Mouse (Mus musculus): ENCODE measurements around the gene Cd300a. TPM values are rescaled to one million over a fixed set of nuclear protein-coding genes. Genes with fewer than 3 reads are reported as not detected.
A peak's percentile ranks its signal among the peaks of the same experiment; 100 is the strongest.
"Not testable (repeated sequence)": the region's sequence is repeated elsewhere in the genome, so short reads cannot be mapped to it uniquely, and the experiment has no call there.

Cd300a gene
- polyA plus RNA-seq, 1 experiment from 2014 or later, result 0.84 TPM

GRCm38 (mm10) chr11:114909538-114909937 is 19.7 kb downstream of the Cd300a start:
- 34% methylated on average over 3 of the region's 3 CpGs for WGBS (ENCODE audit: insufficient replicate concordance)
- H3K4me1 ChIP-seq (ENCODE audit: control insufficient read depth, insufficient read depth, low read length), result not testable (repeated sequence)

GRCm38 (mm10) chr11:114912847-114913246 is 23.0 kb downstream of the Cd300a start:
- Histone ChIP-seq H3K9ac (ENCODE audit: low read depth, low read length) (no peak overlapping the region), H3K36me3 (ENCODE audit: control insufficient read depth, insufficient read depth, low read length) (no peaks in the 10 kb centered on the region), H3K27ac (ENCODE audit: low read depth, low read length) (no peak overlapping the region), H3K27me3 (ENCODE audit: control insufficient read depth, insufficient read depth, low read length) (no peaks in the 10 kb centered on the region), H3K9me3 (replicated peaks; ENCODE audit: control insufficient read depth, low read length) (no peaks in the 10 kb centered on the region), H3K4me2 (no peak overlapping the region), H3K4me3 (ENCODE audit: low read depth, low read length) (no peak overlapping the region), H3K4me1 (ENCODE audit: control insufficient read depth, insufficient read depth, low read length) (peaks cover 6% of the 10 kb centered on the region; the same call in 1 of the 2 replicates)
- WGBS (ENCODE audit: insufficient replicate concordance), result 9% methylated on average over 9 of the region's 9 CpGs
- no peak for ATAC-seq (replicated peaks; ENCODE audit: insufficient number of reproducible peaks, low FRiP score, low TSS enrichment)

More at GRCm38 (mm10) chr11:114909538-114909937, 19.7 kb downstream of the Cd300a start:
- H3K36me3 ChIP-seq (ENCODE audit: control insufficient read depth, insufficient read depth, low read length); H3K4me3 ChIP-seq (ENCODE audit: low read depth, low read length); H3K27ac ChIP-seq (ENCODE audit: low read depth, low read length); ATAC-seq (replicated peaks; ENCODE audit: insufficient number of reproducible peaks, low FRiP score, low TSS enrichment); H3K27me3 ChIP-seq (ENCODE audit: control insufficient read depth, insufficient read depth, low read length); H3K9me3 ChIP-seq (replicated peaks; ENCODE audit: control insufficient read depth, low read length); H3K4me2 ChIP-seq; H3K9ac ChIP-seq (ENCODE audit: low read depth, low read length): not testable (repeated sequence)

GRCm38 (mm10) chr11:114914978-114915377 is 25.1 kb downstream of the Cd300a start:
- H3K9me3 ChIP-seq (replicated peaks; ENCODE audit: control insufficient read depth, low read length), result no peaks in the 10 kb centered on the region
- peak overlapping the region; percentile 11; the same call in 1 of the 2 replicates for H3K4me2 ChIP-seq
- no peaks in the 10 kb centered on the region for H3K36me3 ChIP-seq (ENCODE audit: control insufficient read depth, insufficient read depth, low read length)
- ATAC-seq (replicated peaks; ENCODE audit: insufficient number of reproducible peaks, low FRiP score, low TSS enrichment), result no peak
- H3K27me3 ChIP-seq (ENCODE audit: control insufficient read depth, insufficient read depth, low read length), result no peaks in the 10 kb centered on the region
- H3K4me3 ChIP-seq (ENCODE audit: low read depth, low read length), result no peak overlapping the region
- no peak overlapping the region for H3K9ac ChIP-seq (ENCODE audit: low read depth, low read length)
- peaks cover 6% of the 10 kb centered on the region; the same call in 1 of the 2 replicates for H3K4me1 ChIP-seq (ENCODE audit: control insufficient read depth, insufficient read depth, low read length)
- H3K27ac ChIP-seq (ENCODE audit: low read depth, low read length), result no peak overlapping the region
- WGBS (ENCODE audit: insufficient replicate concordance), result 29% methylated on average over 7 of the region's 7 CpGs

GRCm38 (mm10) chr11:114917120-114917519 is 27.3 kb downstream of the Cd300a start:
- H3K36me3 ChIP-seq (ENCODE audit: control insufficient read depth, insufficient read depth, low read length), result no peaks in the 10 kb centered on the region
- H3K27me3 ChIP-seq (ENCODE audit: control insufficient read depth, insufficient read depth, low read length), result no peaks in the 10 kb centered on the region
- ATAC-seq (replicated peaks; ENCODE audit: insufficient number of reproducible peaks, low FRiP score, low TSS enrichment), result no peak
- H3K27ac ChIP-seq (ENCODE audit: low read depth, low read length), result no peak overlapping the region
- WGBS (ENCODE audit: insufficient replicate concordance), result 64% methylated on average over 6 of the region's 6 CpGs
- H3K9me3 ChIP-seq (replicated peaks; ENCODE audit: control insufficient read depth, low read length), result no peaks in the 10 kb centered on the region
- H3K9ac ChIP-seq (ENCODE audit: low read depth, low read length), result no peak overlapping the region
- no peak overlapping the region for H3K4me3 ChIP-seq (ENCODE audit: low read depth, low read length)
- H3K4me1 ChIP-seq (ENCODE audit: control insufficient read depth, insufficient read depth, low read length), result peaks cover 6% of the 10 kb centered on the region; the same call in 1 of the 2 replicates
- H3K4me2 ChIP-seq, result no peak overlapping the region

- Histone ChIP-seq H3K27me3 (ENCODE audit: control insufficient read depth, insufficient read depth, low read length) (no peaks in the 10 kb centered on the region), H3K4me1 (ENCODE audit: control insufficient read depth, insufficient read depth, low read length) (no peaks in the 10 kb centered on the region), H3K9ac (ENCODE audit: low read depth, low read length) (no peak overlapping the region), H3K36me3 (ENCODE audit: control insufficient read depth, insufficient read depth, low read length) (no peaks in the 10 kb centered on the region), H3K4me3 (ENCODE audit: low read depth, low read length) (no peak overlapping the region), H3K9me3 (replicated peaks; ENCODE audit: control insufficient read depth, low read length) (no peaks in the 10 kb centered on the region), H3K4me2 (no peak overlapping the region), H3K27ac (ENCODE audit: low read depth, low read length) (no peak overlapping the region)
- 70% methylated on average over 4 of the region's 4 CpGs for WGBS (ENCODE audit: insufficient replicate concordance)
- no peak for ATAC-seq (replicated peaks; ENCODE audit: insufficient number of reproducible peaks, low FRiP score, low TSS enrichment)
Measured at GRCm38 (mm10) chr11:114922439-114922838, 32.6 kb downstream of the Cd300a start.

- no peak overlapping the region for H3K4me3 ChIP-seq (ENCODE audit: low read depth, low read length)
- H3K27me3 ChIP-seq (ENCODE audit: control insufficient read depth, insufficient read depth, low read length), result no peaks in the 10 kb centered on the region
- H3K9me3 ChIP-seq (replicated peaks; ENCODE audit: control insufficient read depth, low read length), result no peaks in the 10 kb centered on the region
- no peaks in the 10 kb centered on the region for H3K36me3 ChIP-seq (ENCODE audit: control insufficient read depth, insufficient read depth, low read length)
- WGBS (ENCODE audit: insufficient replicate concordance), result 67% methylated on average over 4 of the region's 4 CpGs
- H3K9ac ChIP-seq (ENCODE audit: low read depth, low read length), result no peak overlapping the region
- no peak overlapping the region for H3K4me2 ChIP-seq
- no peak overlapping the region for H3K27ac ChIP-seq (ENCODE audit: low read depth, low read length)
- no peak for ATAC-seq (replicated peaks; ENCODE audit: insufficient number of reproducible peaks, low FRiP score, low TSS enrichment)
- peaks cover 5% of the 10 kb centered on the region for H3K4me1 ChIP-seq (ENCODE audit: control insufficient read depth, insufficient read depth, low read length)
Measured at GRCm38 (mm10) chr11:114923961-114924360, 34.1 kb downstream of the Cd300a start.

- ATAC-seq (replicated peaks; ENCODE audit: insufficient number of reproducible peaks, low FRiP score, low TSS enrichment), result no peak
- Histone ChIP-seq H3K4me3 (ENCODE audit: low read depth, low read length) (no peak overlapping the region), H3K9ac (ENCODE audit: low read depth, low read length) (no peak overlapping the region), H3K27me3 (ENCODE audit: control insufficient read depth, insufficient read depth, low read length) (no peaks in the 10 kb centered on the region), H3K4me2 (no peak overlapping the region), H3K4me1 (ENCODE audit: control insufficient read depth, insufficient read depth, low read length) (peaks cover 12% of the 10 kb centered on the region), H3K9me3 (replicated peaks; ENCODE audit: control insufficient read depth, low read length) (no peaks in the 10 kb centered on the region), H3K36me3 (ENCODE audit: control insufficient read depth, insufficient read depth, low read length) (no peaks in the 10 kb centered on the region), H3K27ac (ENCODE audit: low read depth, low read length) (peak overlapping the region; percentile 68)
- WGBS (ENCODE audit: insufficient replicate concordance), result 70% methylated on average over 2 of the region's 2 CpGs
Measured at GRCm38 (mm10) chr11:114929581-114929980, 39.7 kb downstream of the Cd300a start.

GRCm38 (mm10) chr11:114931041-114931440 is 41.2 kb downstream of the Cd300a start:
- ATAC-seq (replicated peaks; ENCODE audit: insufficient number of reproducible peaks, low FRiP score, low TSS enrichment), result no peak
- no peaks in the 10 kb centered on the region for H3K27me3 ChIP-seq (ENCODE audit: control insufficient read depth, insufficient read depth, low read length)
- H3K4me2 ChIP-seq, result no peak overlapping the region
- no peaks in the 10 kb centered on the region for H3K9me3 ChIP-seq (replicated peaks; ENCODE audit: control insufficient read depth, low read length)
- no peak overlapping the region for H3K27ac ChIP-seq (ENCODE audit: low read depth, low read length)
- H3K4me1 ChIP-seq (ENCODE audit: control insufficient read depth, insufficient read depth, low read length), result peaks cover 12% of the 10 kb centered on the region
- H3K4me3 ChIP-seq (ENCODE audit: low read depth, low read length), result no peak overlapping the region
- H3K9ac ChIP-seq (ENCODE audit: low read depth, low read length), result no peak overlapping the region
- no peaks in the 10 kb centered on the region for H3K36me3 ChIP-seq (ENCODE audit: control insufficient read depth, insufficient read depth, low read length)
- WGBS (ENCODE audit: insufficient replicate concordance), result 83% methylated on average over 5 of the region's 5 CpGs

GRCm38 (mm10) chr11:114933591-114933990 is 43.8 kb downstream of the Cd300a start:
- Histone ChIP-seq H3K4me1 (ENCODE audit: control insufficient read depth, insufficient read depth, low read length) (peaks cover 8% of the 10 kb centered on the region), H3K27ac (ENCODE audit: low read depth, low read length) (no peak overlapping the region), H3K9ac (ENCODE audit: low read depth, low read length) (no peak overlapping the region), H3K9me3 (replicated peaks; ENCODE audit: control insufficient read depth, low read length) (no peaks in the 10 kb centered on the region), H3K4me3 (ENCODE audit: low read depth, low read length) (no peak overlapping the region), H3K27me3 (ENCODE audit: control insufficient read depth, insufficient read depth, low read length) (no peaks in the 10 kb centered on the region), H3K36me3 (ENCODE audit: control insufficient read depth, insufficient read depth, low read length) (no peaks in the 10 kb centered on the region), H3K4me2 (no peak overlapping the region)
- ATAC-seq (replicated peaks; ENCODE audit: insufficient number of reproducible peaks, low FRiP score, low TSS enrichment), result no peak
- WGBS (ENCODE audit: insufficient replicate concordance), result 74% methylated on average over 4 of the region's 4 CpGs

All from heart, embryonic 11.5 days (tissue).